Mouse (Mus musculus) retina, postnatal 7 days (tissue): Measurements from ENCODE around the gene Dbr1.

Experiments
- DNase-seq: peaks from one replicate; pipeline ENCODE4 v3.0.0-alpha.2; 2012; ENCODE audit warnings: low read depth, low spot score

The Dbr1 gene

DNA sequence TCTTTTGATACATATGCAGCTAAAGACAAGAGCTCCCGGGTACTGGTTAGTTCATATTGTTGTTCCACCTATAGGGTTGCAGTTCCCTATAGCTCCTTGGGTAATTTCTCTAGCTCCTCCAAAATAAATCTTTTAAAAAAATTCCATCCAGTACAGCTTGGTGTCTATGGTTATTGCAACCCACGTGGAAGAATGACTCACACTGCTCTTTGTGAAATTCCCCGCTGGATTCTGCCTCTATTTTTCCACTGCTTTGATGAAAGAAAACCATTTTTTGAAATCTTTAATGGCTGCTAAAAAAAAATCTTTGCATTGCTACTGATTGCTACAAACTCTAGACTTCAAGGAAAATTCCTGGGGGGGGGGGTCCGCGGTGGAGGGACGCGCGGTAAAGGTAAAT, 44.1 kb downstream of the Dbr1 start:
- DNase-seq: no peak

DNA sequence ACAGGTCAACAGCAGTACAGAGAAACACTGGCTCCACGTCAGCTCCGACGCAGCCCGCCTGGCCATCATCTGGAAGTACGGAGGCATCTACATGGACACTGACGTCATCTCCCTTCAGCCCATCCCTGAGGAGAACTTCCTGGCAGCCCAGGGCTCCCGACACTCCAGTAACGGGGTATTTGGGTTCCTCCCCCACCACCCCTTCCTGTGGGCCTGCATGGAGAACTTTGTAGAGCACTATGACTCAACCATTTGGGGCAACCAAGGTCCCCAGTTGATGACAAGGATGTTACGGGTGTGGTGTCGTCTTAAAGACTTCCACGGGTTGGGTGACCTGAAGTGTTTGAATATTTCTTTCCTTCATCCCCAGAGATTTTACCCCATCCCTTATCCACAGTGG, 44.6 kb downstream of the Dbr1 start:
- no peak for DNase-seq

DNA sequence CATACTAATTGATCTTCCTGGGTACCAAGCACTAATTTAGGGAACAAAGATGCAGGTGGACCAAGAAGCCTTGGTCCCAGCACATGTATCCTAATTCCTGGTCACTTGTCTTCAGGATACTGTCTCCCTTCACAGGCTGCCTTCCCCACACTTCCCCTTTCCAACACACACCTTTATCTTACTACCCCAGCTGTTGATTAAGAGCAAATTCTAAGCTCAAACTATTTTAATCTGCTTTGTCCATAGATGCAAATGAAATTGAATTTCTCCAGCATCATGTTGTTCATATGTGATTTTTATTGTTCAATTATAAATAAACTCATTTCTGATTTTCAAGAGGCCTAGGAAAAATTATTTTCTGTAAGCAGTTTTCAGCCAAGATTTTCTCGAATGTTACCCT, 46.4 kb downstream of the Dbr1 start:
- no peak for DNase-seq

DNA sequence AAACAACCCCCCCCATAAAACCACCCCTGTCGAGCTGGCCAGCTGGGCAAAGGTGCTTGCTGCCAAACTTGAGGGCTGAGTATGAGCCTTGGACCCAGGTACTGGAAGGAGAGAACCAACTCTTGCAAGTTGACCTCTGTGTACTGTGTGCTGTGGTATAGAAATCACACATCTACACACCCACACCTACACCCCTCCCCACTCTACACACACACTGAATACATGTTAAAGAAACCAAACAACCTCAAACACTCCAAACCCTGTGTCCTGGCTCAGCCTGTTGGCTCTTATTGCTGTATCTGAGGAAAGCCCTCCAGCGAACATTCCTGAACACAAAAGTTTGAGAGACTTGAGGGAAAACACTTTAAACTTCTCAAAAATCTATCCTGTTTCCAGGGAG, 47.4 kb downstream of the Dbr1 start:
- DNase-seq: no peak

DNA sequence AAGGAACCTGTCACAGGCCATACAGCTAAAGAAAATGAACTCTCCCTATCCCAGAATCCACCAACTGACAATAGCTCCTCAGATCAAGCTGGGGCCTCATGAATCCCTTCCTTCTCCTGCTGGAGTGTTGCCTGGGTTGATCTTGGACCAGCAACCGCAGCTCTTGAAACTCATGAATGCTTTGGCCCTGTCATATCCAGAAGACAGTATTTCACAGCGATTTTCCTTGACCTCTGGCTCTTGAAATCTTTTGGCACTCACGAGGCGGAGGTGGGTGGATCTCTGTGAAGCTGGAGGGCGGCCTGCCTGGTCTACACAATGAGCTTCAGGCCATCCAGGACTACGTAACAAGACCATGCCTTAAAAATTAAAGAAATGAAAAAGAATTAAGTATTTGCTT, 48.5 kb downstream of the Dbr1 start:
- DNase-seq: no peak

DNA sequence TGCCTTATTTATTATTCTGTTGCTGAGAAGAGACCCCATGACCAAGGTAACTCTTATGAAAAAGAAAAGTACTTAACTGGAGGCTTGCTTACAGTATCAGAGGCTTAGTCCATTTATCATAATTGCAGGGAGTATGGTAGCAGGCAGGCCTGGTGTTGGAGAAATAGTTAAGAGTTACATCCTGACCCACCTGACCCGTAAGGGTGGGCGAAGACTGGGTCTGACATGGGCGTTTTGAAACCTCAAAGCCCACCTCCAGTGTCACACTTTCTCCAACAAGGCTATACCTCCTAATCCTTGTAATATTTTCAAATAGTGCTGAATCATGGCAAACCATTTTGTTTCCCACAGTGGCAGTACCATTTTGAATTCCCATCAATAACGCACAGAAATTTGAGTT, 53.0 kb downstream of the Dbr1 start:
- no peak for DNase-seq

DNA sequence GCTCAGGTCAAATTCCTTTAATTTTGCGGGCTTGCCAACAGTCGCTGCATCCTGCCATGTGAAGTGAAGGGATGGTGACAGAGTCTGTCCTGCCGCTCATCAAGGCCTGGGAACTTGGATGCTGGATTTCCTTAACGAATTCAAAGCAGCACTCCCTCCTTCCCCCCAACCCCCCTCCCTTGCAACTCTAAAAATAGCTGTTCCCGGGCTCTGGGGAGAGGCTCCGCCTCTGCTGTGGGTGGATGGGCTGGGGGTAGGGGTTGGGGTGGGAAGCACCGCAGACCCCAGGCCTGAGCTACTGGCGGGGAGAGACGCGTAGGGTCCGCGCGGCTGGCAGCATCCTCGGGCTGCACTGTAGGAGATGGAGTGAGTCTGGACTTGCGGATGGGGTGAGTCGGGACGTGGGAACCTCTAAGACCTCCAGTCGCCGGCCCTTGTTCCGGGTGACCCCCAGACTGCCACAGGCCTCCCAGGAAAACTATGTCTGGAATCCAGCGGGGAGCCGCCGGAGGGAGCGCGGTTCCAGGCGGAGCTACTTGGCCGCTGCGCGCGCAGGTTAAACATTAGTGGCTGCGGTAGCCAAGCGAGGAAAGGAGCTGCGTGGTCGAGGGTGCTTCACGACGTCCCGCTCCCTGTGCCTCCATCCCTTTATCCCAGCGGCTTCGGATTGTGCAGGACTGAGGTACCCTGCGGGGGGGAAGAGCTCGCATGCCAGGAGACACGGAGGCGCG, 53.8 kb downstream of the Dbr1 start, which contains the start of gene Dzip1l:
Gene Dzip1l, plus strand, starts transcription at position 216 of the 731 bp plus-strand sequence.
- no peak for DNase-seq

DNA sequence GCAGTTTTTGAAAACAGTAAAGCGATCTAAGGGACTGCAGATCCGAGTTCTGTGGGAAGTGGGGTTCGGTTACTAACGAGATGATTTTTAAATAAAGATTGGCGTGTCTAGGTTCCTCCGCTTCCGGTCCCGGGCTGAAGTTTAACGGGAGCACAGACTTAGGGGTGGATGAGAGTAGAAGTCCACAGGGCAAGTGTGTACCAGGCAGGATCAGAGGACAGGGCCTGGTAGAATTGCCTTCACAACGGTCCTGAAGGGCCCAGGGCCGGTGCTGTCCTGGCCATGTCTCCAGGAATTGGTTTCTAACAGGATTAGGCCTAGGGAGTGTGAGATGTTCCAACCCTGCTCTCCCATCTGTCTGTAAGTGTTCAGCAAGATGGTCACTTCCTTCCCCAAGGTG, 54.5 kb downstream of the Dbr1 start:
- DNase-seq: no peak

DNA sequence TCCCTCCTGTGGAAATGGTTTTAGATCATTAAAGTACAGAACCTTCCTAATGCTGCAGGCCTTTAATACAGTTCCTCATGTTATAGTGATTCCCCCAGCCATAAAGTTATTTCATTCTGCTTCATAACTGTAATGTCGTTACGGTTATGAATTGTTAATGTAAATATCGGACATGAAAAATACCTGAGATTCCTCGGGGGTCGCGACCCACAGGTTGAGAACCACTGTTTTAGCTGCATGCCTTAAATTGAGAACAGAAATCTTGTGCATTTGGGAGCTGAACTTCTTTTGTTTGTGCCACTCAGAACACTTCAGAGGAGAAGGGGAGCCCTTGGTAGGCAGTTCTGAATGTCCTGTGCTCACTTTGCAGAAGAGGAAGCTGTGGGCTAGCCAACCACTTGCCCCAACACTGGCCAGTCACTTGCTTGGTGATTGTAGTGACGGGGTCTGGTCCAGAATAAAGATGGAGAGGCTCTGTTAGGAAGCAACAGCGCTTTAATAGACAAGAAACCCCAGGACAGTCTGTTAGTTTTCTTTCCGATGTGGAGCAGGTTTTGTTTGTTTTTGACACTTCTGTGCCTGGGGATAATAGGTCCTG, 55.0 kb downstream of the Dbr1 start:
- DNase-seq: no peak

DNA sequence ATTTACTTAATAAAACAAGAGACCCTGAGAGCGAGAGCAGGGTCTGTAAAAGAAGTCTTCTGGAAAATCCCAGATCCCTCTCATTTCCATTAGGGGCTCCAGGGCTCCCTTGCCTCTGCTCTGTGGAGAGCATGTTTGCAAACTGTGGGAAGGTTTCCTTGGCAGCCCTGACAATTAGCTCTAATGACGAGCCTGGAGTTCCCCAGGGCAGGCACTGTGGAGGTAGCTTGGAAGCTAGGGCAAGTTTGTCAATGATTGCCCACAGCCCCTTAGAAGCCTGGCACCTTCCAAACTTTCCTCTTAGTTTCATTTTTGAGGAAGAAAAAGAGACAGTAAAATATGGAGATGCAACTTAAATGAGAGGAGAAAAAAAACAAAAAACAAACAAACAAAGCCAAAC, 56.2 kb downstream of the Dbr1 start:
- no peak for DNase-seq

DNA sequence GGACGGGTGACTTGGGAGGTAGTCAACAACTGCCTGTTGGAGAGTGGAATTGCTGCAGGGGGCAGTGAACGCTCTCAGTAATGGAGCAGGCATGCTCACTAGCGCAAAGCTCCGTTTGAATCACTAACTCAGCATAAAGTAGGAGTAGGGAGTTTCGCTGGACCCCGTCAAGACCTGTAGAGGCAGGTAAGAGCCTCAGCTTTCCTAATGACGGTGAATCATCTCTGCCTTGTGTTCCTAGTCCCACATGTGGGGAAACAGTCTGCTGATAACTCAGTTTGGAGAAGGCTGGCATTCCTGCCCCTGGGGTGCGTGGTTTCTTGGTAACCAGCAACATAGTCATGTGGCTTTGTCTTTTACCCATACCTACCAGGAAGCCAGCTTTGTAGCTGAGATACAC, 56.7 kb downstream of the Dbr1 start:
- DNase-seq: no peak
